Mouse (Mus musculus) cerebellum, adult 8-10 months (tissue): ENCODE results near the gene Rsph14.

ENCODE experiments used
- DNase-seq: peaks from one replicate; pipeline ENCODE4 v3.0.0; 2022

Gene Rsph14

DNA sequence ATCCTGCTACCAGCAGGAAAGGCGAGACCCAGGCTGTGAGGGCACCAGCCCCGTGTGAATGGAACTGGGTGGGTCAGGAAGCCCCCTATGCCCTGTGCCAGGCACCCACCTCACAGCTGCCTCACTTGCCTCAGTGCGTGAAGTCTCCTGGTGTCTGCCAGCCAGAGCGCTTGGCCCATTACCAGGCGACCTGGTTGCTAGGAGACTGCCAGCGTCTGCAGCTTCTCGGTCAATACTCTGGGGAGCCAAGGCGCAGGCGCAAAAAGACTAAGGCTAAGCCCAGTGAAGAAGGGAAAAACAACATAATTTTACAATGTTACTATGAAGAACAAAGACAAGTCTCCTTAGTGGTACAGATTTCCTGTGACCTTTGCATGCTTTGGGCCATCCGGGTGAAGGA lies at the start of gene Rsph14:
Gene Rsph14, minus strand, starts transcription at position 192 of the 400 bp plus-strand sequence.
- DNase-seq = peak; percentile 46

DNA sequence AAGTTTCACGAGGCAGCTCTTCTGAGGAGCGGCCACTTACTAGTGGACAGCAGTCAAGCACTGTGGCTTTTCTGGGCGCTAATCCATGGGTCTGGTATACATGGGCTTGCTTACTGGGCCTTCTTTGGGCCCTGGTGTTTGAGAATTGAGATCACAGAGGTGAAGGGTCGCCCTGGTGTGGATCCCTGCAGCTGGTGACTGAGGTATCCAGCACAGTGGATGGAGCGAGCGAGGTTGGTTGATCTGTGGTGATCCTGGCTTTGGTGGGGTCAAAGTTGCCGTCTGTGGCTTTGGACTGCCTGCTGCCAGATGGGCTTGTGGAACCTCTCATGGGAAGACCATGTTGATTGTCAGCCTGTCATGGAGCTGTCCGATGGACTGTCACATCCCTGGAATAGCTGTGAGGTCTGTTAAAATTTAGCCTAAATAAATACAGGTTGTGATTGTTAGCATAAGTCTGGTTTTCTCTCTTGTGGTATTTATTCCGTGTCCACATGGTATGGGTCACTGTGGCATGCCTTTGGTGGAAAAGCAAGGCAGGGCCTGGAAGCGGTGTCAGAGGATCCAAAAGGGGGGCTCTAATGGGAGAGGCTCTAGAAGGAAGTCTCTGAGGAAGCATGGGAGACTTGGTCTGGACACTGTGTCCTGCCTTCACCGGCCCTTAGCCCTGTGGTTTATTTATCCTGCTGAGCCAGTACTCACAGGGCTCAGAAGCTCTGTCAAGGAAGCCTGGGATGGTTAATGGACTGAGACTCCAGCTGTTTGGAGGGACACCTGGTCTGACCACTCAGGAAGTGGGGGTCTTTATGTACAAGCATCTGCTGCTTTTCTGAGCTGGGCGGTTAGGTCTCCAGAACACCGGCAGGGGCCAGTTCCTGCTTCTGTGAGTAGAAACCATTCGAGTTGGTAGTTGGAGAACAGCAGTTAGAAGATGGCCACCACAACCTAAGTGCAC lies 46.1 kb upstream of the Rsph14 start:
- DNase-seq = no peak

DNA sequence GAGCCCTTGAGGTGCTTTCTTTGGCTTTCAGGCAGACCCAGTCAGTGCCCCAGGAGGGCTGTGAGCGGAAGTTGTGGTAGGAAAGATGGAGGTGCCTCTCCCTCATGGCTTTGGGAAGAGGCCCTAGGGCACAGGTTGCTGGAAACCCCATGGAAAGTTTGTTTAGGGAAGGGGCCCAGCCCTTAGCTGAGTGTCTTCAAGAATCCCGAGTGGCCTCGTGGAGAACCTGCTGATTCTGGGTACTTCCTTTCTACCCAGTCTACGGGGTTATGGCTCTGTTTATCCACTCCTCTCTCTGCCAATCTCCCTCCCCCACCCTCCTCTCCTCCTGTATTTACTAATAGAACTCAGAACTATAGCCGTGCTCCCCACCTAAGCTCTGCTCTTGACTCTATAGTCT lies 43.3 kb upstream of the Rsph14 start:
- no peak for DNase-seq

DNA sequence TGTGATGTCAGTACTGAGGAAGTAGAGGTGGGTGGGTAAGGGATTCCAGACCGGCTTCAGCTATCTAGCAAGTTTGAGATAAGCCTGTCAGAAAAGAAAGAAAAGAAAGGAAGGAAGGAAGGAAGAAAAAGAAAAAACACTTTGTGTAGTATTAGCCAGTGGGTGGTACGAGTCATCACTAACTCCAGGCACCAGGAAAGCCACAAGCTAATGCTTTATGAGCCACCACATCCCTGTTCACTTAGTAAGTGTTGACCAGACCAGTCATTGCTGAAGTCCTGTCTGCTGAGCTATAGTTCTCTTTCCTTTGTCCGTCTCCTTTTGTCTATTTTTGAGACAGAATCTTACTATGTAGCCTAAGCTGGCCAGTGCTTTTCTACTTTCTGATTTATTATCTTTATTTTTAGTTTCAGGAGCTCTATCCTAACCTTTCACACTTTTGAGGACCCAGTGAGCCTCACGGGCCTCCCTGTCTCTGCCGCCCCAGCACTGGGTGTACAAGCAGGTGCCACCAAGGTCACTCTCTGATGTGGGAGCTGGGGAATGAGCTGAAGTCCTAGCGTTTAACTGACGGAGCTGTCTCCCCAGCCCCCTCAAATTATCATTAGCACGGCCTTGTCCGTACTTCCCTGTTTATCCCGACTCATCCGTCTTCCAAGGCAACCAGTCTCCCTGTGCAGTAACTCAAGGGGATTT lies 38.0 kb upstream of the Rsph14 start:
- DNase-seq = no peak

DNA sequence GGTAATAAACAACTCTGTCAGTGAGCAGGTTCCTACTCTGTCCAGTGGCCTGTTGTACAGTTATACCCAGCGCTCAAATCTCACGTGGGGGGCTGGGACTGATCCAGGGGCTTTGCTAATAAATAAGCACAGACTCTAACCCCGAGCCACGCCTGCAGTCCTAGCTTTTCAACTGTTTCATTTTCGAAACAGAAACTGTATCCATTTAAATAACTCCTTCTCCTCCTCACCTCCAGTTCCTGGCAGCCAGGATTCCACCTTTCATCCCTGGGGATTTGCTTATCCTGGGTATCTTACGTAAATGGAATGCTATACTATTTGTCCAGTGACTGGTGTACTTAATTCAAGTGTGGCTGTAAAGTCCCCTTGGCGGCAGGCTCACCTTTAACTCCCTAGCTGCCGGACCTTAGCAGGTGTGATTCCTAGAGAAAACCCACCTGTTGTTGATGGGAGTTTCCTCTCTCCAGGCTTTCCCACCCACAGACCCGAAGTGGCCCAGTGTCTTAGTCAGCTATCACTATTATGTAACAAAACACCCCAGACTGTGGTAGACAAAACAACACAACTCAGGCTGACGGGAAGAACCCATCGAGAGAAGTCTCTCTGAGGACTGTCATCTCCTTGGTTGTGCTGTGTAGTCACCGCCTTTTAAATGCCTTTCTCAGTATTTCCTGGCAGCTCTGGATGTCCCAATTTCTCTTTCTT lies 36.4 kb upstream of the Rsph14 start:
- no peak for DNase-seq

DNA sequence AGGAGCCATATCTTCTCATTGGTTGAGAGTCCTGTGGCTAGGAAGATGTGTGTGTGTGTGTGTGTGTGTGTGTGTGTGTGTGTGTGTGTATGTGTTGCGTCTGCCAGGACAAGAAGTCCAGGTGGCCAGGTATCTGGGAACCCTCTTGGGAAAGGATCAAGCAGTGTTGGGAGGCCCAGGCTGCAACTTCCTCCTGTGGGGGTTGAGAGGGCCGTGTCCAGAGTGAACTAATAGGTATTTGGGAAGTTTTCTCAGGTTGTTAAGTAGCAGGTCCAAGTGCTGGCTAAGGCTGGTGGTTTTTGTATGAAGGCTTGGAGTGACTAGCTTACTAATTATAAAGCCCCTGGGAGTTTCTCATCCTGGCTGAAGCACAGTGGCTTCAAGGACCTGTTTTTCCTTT lies 35.7 kb upstream of the Rsph14 start:
- no peak for DNase-seq

DNA sequence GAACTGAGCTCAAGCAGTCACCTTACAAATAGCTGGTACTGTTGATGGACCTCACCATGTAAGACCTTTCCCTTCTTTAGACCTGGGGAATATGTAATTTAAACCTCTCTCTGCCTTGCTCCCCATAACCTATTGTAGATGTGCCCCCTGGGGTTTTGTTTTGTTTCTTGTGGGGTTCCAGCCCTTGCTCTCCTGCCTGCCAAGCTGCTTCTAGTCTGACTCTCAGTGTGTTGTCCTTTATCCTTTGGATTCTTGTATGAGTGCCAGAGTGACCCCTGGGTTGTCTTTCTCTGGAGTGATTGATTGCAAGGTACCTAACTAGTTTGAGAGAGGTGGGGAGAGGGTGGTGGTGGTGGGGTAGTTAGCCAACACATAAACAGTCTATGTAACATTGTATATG lies 35.1 kb upstream of the Rsph14 start:
- DNase-seq = no peak

DNA sequence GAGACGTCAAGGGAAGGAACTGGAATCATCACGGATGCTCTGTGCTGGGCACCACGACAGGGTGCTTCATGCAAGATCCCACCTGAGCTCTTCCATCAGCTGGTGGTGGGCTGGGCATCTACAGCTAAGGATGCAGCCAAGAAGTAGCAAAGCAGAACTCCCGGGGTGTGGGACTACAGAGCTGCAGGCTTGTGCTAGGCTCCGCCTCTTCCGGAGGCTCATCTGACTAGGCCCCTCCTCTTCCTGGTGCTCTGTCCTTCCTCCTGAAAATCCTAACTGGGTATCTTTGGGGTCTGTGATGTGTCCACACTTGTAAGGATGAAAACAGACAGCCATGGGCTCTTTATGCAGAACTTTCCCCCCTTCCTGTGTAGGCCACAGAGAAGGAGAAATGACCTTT lies 33.3 kb upstream of the Rsph14 start:
- DNase-seq = no peak

DNA sequence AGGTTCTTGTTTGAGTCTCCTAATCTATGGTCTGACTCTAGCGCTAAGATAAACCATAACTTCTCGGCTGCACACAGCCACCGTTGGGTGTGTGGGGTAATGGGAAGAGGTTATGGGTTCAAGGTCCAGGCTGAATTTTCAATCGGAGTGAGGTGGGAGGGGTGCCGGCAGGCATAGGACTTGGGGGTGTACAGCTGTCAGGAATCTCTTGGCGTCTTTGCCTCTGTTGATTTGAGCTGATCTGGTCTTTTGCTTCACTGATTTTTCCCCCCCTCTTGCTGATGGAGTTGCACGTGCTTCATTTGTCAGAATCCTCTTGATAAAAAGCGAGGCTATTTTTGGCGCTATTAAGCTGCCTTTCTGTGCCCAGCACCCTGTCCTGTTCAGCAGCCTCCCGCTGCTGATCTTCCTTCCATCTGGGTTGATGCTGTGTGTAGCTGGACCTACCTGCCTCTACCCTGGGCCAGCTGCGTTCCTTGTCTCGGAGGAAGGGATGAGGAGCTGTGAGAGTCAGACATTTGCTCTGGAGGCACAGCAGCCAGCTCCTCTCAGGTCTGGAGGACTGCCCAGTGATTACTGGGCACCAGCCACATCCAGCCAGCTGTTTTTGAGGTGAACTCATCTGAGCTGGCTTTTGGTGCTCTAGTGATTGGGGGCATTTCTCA lies 31.0 kb upstream of the Rsph14 start:
- DNase-seq = no peak

DNA sequence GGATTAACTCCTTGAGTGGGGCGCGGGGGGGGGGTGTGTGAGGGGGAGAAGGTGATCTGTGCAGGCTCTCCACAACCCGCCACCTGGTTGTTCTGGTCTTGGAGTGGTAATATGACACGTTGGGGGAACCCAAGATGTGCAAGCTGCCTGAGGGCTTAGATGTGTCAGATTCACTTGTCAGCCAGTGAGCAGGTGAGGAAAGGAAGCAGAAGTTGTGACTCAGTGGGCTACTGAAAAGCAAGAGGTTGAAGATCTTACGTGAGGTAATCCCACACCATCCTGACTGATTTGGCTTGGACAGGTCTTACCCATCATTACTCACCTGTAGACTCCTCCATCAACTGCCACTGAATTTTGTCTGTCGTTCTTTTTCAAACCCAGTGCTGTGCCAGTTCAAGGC lies 30.2 kb upstream of the Rsph14 start:
- DNase-seq = no peak

DNA sequence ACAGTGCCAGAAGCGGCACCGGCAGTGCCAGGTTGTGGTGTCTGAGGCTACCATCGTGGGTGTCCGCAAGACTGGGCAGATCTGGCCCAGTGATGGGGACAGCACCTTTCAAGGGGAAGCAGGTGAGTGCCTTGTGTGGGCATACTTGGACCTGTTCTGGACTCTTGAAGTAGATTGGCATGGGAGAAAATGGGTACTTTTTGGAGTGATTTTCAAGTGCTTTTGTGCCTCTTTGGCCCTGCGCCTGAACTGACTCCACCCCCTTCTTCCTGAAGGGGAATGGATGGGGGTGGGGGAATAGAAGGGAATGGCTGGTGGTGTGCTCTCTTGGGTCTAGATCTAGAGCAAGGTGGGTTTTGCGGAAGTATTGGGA lies 29.8 kb upstream of the Rsph14 start:
- no peak for DNase-seq

DNA sequence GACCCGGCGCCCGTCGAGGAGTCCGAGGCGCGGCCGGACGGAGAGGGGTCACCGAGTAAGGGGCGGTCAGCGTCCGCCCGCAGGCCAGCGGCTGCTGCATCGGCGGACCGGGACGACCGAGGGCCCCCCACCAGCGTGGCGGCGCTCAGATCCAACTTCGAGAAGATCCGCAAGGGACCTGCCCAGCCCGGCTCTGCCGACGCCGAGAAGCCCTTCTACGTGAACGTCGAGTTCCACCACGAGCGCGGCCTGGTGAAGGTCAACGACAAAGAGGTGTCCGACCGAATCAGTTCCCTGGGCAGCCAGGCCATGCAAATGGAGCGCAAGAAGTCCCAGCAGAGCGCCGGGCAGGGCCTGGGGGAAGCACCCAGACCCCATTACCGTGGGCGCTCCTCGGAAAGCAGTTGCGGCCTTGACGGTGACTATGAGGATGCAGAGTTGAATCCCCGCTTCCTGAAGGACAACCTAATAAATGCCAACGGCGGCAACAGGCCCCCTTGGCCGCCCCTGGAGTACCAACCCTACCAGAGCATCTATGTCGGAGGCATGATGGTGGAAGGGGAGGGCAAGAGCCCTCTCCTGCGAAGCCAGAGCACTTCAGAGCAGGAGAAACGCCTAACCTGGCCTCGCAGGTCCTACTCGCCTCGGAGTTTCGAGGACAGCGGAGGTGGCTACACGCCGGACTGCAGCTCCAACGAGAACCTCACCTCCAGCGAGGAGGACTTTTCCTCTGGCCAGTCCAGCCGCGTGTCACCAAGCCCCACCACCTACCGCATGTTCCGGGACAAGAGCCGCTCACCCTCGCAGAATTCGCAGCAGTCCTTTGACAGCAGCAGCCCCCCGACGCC lies 29.2 kb upstream of the Rsph14 start:
- peak; percentile 34 for DNase-seq

DNA sequence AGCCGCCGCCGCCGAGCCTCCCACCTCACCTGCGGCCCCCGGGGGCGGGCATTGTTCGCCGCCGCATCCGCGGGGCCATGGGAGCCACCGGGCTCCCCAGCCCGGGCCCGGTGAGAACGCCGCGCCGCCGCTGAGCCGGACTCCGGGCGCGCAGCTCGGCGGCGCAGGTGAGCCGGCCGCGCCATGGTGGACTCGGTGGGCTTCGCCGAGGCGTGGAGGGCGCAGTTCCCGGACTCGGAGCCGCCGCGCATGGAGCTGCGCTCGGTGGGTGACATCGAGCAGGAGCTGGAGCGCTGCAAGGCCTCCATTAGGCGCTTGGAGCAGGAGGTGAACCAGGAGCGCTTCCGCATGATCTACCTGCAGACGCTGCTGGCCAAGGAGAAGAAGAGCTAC lies 28.5 kb upstream of the Rsph14 start:
- DNase-seq = peak; percentile 44

DNA sequence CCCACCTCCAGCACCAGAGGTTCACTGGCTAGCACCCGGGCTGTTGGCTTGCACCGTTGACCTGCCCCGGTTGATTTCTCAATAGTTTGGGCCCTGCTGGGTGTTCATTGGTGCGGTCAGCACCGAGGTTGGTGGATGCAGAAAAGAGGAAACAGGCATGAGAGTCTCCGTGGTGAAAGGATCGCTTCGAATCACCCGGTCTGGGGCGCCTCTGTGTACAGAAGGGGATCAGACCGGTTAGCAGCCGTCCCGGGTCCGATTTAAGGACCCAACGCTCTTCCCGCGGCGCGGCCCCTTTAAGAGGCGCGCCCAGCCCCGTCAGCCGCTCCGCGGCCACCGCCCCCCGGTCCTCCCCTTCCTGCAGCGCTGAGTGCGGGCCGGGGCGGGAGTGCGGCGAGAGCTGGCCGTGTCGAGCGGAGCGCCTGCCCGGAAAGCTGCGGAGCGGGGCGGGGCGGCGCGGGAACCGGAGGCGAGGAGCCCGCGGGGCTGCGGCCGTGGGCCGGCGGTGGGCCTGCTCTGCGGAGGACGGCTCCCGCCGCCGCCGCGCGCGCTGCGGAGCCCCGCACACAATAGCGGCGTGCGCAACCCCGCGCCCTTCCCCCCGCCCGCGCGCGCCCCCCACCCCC lies 27.9 kb upstream of the Rsph14 start, which contains the start of gene Bcr:
Gene Bcr, plus strand, starts transcription at position 376 of the 626 bp plus-strand sequence.
- DNase-seq = peak; percentile 76

DNA sequence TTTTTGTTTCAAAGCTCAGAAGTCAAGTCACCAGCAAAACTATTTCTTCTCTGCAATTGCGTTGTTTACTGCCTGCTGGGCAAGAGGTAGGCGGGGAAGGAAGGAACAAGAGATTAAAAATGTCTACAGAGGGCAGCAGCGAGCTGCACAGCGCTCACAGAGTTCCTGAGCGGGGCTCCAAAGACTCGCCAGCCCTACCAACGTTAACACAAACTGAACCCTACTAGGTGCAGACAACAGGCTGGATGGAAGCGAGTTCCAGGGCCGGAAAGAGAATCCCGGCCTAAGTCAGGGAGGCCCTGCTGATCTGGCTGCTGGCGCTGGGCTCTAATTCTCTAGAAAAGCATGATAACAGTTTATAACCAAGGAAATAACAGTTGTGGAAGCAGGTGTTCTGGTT lies 27.0 kb upstream of the Rsph14 start:
- DNase-seq = peak; percentile 78

DNA sequence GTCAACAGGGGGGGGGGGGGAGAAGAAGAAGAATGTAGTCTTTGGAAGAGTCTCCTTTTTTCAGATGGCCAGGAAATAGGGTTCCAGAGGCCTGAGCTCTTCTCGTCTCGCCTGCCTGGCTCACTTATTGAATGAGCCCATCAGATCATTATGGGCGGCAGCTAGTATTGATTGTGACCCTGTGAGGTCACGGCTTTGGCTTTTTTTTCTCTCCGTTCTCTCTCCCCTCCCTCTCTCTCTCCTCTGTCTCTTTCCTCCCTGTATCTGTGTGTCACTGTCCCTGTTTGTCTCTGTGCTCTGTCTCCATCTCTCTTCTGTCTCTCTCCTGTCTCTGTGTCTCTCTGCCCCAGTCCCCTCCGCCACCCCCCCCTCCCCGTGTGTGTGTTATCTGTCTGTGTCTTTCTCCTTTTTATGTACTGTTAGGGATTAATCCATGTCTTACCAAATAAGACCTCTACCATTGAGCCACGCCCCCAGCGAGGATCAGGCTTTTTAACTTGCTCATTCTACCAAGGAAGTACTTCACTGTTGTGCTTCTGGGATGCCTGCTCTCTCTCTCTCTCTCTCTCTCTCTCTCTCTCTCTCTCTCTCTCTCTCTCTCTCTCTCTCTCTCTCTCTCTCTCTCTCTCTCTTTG lies 26.5 kb upstream of the Rsph14 start:
- no peak for DNase-seq

DNA sequence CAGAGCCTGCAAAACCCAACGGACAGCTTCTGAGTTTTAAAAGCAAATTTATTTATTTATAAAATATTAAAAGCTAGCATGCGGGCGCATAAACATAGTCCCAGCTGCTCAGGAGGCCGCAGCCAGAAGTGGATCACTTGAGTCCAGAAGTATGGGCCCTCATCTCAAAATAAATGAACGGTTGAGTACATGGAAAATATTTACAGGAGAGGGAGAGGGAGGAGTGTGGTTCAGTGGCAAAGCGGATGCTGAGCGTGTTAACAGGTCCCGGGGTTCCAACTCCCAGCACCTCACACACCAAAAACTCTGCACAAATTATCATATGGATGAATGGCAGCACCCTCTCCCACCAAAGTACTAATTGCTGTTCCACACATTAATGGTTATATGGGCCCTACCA lies 25.9 kb upstream of the Rsph14 start:
- DNase-seq = no peak

DNA sequence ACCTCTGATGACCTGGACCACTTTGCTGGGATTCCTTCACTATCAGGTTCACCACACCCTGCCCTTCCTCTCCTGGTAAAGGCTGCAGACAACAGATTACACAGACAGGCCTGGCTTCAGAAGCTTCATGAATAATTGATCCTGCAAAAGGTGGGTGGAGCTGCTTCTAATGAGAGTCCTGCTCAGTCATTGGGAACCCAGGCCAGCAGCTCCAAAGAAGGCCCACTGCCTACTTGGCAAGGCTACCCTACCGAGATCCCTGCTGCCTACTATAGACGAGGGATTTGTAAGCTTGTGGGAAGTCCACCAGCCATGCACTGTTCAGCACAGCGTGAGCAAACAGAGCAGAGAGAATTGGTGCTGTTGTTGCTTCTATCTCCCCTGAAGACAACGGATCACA lies 23.9 kb upstream of the Rsph14 start:
- DNase-seq = no peak

DNA sequence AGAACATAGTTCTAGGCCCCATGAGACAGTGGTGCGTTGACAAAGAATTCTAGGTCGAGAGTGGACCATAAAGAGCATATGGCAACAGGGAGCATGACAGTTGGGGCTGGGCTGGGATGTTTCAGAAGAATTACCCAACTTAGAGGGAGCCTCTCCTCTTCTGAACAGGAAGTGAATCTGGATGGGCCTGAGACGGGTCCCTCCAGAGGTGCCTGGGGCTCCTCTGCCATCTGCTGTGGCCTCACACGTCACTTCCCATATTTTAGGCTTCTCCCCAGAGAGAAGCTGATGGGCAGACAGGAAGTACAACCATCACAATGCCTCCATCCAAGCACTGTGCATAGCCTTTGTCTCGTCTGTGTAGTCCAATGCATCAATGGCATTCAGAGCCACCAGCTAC lies 23.3 kb upstream of the Rsph14 start:
- no peak for DNase-seq

DNA sequence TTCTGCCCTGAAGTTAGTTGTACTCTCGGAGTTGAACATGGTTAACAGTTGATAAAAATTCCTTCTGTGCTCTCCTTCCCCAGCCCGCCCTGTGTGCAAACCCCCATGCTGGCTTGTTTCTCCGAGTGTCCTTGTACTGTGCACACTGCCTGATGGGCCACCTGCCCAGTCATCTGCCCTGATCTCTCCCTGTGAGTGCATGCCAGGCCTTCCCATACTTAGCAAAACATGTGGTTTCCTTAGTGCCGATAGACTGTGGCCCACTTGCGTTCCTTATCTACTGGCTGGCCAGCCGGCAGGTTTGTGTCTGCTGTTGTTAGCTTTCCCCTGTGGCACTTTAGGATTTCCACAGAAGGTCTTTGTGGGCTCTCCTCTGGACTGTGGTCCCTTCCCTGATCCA lies 21.7 kb upstream of the Rsph14 start:
- no peak for DNase-seq

DNA sequence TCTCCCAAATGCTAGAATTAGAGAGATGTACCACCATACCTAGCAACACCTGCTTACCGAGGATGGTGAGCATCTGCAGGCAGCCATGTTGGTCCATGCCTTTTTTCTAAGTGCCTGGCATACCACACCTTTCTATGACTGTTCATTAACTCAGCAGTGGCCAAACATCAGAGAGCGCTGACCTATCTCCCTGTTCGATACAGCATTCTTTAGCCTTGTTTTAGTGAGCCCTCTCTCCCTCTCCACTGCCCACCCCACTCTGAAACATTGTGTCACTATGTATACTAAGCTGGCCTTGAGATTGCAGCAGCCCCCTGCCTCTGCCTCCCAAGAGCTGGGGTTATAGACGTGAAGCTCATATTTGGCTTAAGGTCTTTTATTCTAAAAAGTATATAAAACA lies 21.3 kb upstream of the Rsph14 start:
- no peak for DNase-seq
